Mouse (Mus musculus): ENCODE data around the gene Vmn1r181.
"Not testable (repeated sequence)": the region's sequence is repeated elsewhere in the genome, so short reads cannot be mapped to it uniquely, and the experiment has no call there.

Gene Vmn1r181

DNA sequence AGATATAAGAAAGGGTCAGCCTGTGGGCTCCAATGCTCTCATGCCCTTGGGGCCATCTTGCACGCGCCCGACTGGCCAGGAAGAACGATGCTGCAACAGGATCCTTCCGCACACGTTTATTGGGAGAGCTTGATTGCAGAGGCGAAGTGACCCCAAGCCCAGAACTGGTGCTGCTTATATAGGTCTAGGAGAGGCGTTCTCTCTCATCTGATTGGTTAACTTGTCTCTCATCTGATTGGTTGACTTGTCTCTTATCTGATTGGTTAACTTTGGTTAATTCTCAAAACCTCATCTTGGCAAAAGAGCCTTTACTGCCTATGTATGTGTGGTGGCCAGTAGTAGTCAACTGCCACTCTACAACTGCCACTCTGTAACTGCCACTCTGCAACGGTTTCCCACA is at the start of gene Vmn1r181:
Gene Vmn1r181, plus strand, starts transcription at position 301 of the 400 bp plus-strand sequence.
- not testable (repeated sequence) for DNase-seq

DNA sequence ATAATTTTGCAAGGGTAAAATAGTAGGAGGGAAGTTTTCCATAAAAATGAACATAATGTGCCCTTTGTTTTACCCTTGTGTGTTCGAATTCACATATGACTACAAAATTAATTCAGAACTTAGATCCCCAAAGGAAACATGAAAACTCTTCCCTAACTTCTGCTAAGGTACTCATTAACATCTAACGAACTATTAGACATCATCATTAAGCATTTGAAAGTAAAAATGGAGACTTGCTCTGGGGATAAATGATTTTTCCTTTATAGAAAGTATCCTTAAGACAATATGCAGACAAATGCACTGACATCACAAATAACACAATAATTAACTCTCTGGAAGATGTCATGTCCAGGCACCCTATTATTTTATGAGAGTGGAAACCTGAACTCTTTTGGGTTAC is 47.7 kb upstream of the Vmn1r181 start, which contains the start of gene Vmn1r179:
Gene Vmn1r179, plus strand, starts transcription at position 301 of the 400 bp plus-strand sequence.
- DNase-seq = no peak

DNA sequence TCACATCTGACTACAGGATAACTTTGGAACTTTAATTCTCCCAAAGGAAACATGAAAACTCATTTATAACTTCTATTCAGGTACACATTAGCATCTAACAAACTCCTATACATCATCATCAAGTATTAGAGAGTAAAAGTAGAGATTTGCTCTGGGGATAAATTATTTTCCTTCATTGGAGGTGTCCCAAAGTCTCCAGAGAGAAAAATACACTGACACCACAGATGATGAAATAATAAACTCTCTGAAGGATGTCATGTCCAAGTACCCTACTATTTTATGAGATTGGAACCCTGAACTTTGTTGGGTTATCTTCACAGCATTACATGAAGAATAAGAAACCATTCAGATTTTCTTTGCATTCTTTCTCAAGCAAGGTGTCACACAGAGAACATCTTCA is 24.1 kb upstream of the Vmn1r181 start, which contains the start of gene Vmn1r180:
Gene Vmn1r180, plus strand, starts transcription at position 301 of the 400 bp plus-strand sequence.
- DNase-seq = no peak

DNA sequence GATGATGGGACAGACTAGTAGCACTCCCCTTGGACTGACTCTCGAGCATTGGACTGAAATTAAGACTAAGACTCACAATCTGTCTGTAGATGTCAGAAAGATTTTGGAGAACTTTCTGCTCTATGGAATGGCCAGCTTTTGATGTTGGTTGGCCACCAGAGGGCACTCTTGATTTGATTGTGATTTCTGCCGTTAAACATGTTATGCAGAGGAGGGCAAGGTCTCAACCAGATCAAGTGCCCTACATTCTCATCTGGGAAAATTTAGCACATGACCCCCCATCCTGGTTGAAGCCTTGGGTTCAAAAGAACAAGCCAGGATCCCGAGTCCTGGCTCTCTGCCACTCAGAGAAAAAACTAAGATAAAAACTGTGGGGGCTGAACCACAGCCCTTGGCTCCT is 6.4 kb upstream of the Vmn1r181 start:
- peak; percentile 27 for DNase-seq

DNA sequence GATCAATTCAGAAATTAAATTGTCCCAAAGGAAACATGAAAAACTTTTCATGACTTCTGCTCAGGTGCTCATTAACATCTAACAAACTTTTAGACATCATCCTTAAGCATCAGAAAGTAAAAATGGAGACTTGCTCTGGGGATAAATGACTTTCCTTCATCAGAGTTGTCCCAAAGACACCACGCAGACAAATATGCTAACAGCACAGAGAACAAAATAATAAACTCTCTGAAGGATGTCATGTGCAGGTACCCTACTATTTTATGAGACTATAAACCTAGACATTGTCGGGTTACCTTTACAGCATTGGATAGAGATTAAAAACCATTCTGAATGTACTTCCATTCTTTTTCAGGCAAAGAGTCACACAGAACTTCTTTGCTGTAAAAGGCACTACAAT is 27.0 kb downstream of the Vmn1r181 start, which contains the start of gene V1rd19:
Gene V1rd19, plus strand, starts transcription at position 301 of the 400 bp plus-strand sequence.
- DNase-seq = no peak
